Mouse (Mus musculus) stomach, embryonic 14.5 days (tissue): ENCODE results near the gene Sec22a. TPM values are rescaled to one million over a fixed set of nuclear protein-coding genes. Genes with fewer than 3 reads are reported as not detected.

Experiments used
- ATAC-seq: fragments of 200-750 bp; cut with Nextera tagmentation; 2 replicates; pipeline ENCODE4 v1.8.0; 2017; ENCODE audit warnings: low read depth, moderate TSS enrichment; ENCODE audit not compliant: insufficient number of reproducible peaks, insufficient read depth, low FRiP score
- H3K27ac ChIP-seq: fragments of 300-500 bp; sonication (generic); 2 replicates; pipeline ENCODE4 v1.5.1; 2014; ENCODE audit warnings: mild to moderate bottlenecking, low read length, moderate library complexity, mixed read lengths
- H3K27me3 ChIP-seq: fragments of 300-500 bp; sonication (generic); 2 replicates; pipeline ENCODE4 v1.6.1; 2014; ENCODE audit warnings: low read length, control low read depth, mixed read lengths; ENCODE audit not compliant: control insufficient read depth, insufficient read depth
- H3K36me3 ChIP-seq: fragments of 300-500 bp; sonication (generic); 2 replicates; pipeline ENCODE4 v1.6.1; 2014; ENCODE audit warnings: mild to moderate bottlenecking, control low read depth, low read length, moderate library complexity, mixed read lengths; ENCODE audit not compliant: control insufficient read depth, insufficient read depth
- H3K4me1 ChIP-seq: fragments of 300-500 bp; sonication (generic); 2 replicates; pipeline ENCODE4 v1.6.1; 2014; ENCODE audit warnings: low read length, control low read depth, mixed read lengths; ENCODE audit not compliant: control insufficient read depth, insufficient read depth
- H3K4me2 ChIP-seq: fragments of 300-500 bp; sonication (generic); replicated peaks from 2 replicates; pipeline ENCODE4 v1.6.1; 2014; ENCODE audit warnings: low read depth, low read length, control low read depth
- H3K4me3 ChIP-seq: fragments of 300-500 bp; sonication (generic); 2 replicates; pipeline ENCODE4 v1.5.1; 2014; ENCODE audit warnings: low read depth, low read length, control low read depth
- H3K9ac ChIP-seq: fragments of 300-500 bp; sonication (generic); replicated peaks from 2 replicates; pipeline ENCODE4 v1.6.1; 2014; ENCODE audit warnings: low read depth, mild to moderate bottlenecking, control low read depth, low read length, moderate library complexity, mixed read lengths
- H3K9me3 ChIP-seq: fragments of 300-500 bp; sonication (generic); 2 replicates; pipeline ENCODE4 v1.6.1; 2016; ENCODE audit warnings: low read depth, low read length, control low read depth; ENCODE audit not compliant: control insufficient read depth
- WGBS: fragments of 180-500 bp; shearing (Covaris S2); extraction: QIAGEN DNeasy Blood & Tissue Kit; methylation state at CpG from one replicate; pipeline ENCODE4 v1.1.7; 2014; 5-methylcytosine and 5-hydroxymethylcytosine counted together
- polyA plus RNA-seq: library from polyadenylated mRNA; unstranded; fragments of >200 nt; fragmentation: Nextera tagmentation; extraction: Ambion mirVana; gene quantifications from 2 replicates; pipeline ENCODE4 v1.2.1, GENCODE M21; 2014

Gene Sec22a
- polyA plus RNA-seq, 1 experiment from 2014 or later = 56.8 TPM

DNA sequence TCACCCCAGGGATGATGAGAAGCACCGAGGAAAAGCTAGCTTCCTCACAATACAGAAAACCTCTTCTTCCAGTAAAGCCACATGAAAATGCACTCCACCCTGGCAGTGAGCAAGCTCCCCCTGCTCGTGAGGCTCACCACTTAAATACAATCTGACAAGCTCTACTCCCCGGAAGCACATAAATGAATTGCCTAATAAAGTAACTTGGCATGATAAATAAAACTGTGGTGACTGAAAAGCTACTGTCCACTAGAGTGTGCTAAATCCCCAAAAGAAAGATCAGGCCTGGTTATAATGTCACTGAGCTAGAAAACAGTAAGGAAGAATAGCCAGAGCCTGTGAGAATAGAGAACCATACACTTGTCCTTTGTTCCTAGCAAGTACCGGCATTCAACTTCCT, 44.4 kb downstream of the Sec22a start:
- no peak overlapping the region for H3K9ac ChIP-seq
- 35% methylated on average over 4 of the region's 4 CpGs for WGBS
- no peaks in the 10 kb centered on the region; the same call in 1 of the 2 replicates for H3K36me3 ChIP-seq
- no peaks in the 10 kb centered on the region for H3K4me1 ChIP-seq
- H3K27me3 ChIP-seq = no peaks in the 10 kb centered on the region
- no peak for ATAC-seq
- no peak overlapping the region for H3K4me3 ChIP-seq
- H3K4me2 ChIP-seq = no peak overlapping the region
- no peak overlapping the region for H3K27ac ChIP-seq
- H3K9me3 ChIP-seq = no peaks in the 10 kb centered on the region

DNA sequence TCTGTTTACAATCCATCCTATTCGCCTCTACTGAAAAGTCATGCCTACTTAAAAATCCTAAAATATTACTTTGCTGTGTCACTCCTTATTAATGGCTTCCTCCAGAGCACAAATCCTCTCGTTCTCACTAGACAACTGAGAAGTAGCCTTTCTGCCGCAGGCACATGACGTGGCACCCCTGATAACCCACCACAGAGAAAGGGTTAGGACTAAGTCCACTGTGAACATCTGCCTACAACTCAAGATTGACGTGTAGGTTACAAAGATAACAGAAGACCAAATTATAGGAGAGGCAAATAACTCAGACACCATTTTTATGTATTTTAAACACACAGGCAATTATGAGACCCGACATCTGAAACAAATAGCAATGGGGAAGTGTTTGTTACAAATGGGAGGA, 45.3 kb downstream of the Sec22a start:
- H3K4me1 ChIP-seq = no peaks in the 10 kb centered on the region
- H3K36me3 ChIP-seq = peaks cover 5% of the 10 kb centered on the region
- H3K4me2 ChIP-seq = no peak overlapping the region
- H3K27me3 ChIP-seq = no peaks in the 10 kb centered on the region
- no peak for ATAC-seq
- 56% methylated on average over 6 of the region's 6 CpGs for WGBS
- no peak overlapping the region for H3K9ac ChIP-seq
- no peak overlapping the region for H3K4me3 ChIP-seq
- no peak overlapping the region for H3K27ac ChIP-seq
- no peaks in the 10 kb centered on the region for H3K9me3 ChIP-seq

DNA sequence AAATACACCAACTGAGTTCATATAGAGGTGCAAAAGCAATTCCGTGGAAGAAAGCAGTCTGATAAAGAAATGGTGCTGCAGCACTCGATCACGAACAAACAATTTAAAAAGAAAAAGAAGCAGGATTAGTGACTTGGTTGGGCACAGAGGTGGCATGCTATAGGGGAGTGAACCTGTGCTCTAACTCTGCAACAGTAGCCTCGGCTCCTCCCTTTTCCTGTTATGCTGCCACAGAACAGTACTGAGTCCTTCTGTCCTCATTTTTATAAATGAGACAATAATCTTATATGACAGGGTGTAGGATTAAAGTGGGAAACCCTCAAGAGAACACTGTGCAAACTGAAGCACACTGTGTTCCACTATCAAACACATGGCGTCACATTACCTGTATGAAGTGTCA, 46.3 kb downstream of the Sec22a start:
- 85% methylated on average over 5 of the region's 5 CpGs for WGBS
- Histone ChIP-seq H3K36me3 (peaks cover 8% of the 10 kb centered on the region), H3K4me2 (no peak overlapping the region), H3K4me1 (no peaks in the 10 kb centered on the region), H3K9me3 (no peaks in the 10 kb centered on the region), H3K27ac (no peak overlapping the region), H3K27me3 (no peaks in the 10 kb centered on the region), H3K9ac (no peak overlapping the region), H3K4me3 (no peak overlapping the region)
- ATAC-seq = no peak

DNA sequence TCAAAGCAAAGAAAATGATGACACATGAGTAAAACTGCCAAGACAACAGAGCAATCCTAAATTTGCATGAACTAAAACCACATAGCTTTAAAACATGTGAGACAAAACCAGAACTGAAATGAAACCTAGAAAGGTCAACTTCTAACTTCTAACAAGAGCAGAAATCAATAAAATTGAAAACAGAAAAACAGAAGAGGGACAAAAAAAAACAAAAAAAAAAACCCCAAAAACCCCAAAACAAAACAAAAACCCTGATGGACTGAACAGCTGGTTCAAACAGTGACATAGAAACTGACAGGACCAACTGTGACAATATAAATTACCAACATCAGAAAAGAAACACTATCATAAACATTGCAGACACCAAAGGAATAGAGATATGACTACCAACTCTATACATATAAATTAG, 46.9 kb downstream of the Sec22a start:
- H3K36me3 ChIP-seq = peaks cover 9% of the 10 kb centered on the region
- no peak for ATAC-seq
- H3K4me1 ChIP-seq = no peaks in the 10 kb centered on the region

DNA sequence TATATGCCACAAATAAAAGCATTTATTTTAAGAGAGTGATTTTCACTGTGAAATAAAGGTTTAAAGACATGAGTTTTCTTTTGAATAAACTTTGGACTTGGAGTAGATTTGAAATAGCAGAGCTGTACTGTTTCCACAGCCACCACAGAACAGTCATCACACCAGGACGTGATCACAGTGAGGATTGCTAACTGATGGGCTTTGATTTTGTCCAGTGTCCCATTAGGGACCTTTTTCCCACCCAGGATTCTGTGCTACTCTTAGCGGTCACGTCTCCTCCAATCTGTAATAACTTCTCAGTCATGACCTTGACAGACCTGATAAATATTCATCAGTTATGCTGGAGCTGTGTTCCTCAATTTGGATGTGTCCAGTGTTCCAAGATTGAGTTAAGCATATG, 48.2 kb downstream of the Sec22a start:
- 69% methylated on average over 3 of the region's 3 CpGs for WGBS

More for the DNA sequence above, 46.9 kb downstream of the Sec22a start:
- no peaks in the 10 kb centered on the region for H3K27me3 ChIP-seq
- no peaks in the 10 kb centered on the region for H3K9me3 ChIP-seq
- no peak overlapping the region for H3K9ac ChIP-seq
- H3K27ac ChIP-seq = no peak overlapping the region
- H3K4me2 ChIP-seq = no peak overlapping the region
- H3K4me3 ChIP-seq = no peak overlapping the region

DNA sequence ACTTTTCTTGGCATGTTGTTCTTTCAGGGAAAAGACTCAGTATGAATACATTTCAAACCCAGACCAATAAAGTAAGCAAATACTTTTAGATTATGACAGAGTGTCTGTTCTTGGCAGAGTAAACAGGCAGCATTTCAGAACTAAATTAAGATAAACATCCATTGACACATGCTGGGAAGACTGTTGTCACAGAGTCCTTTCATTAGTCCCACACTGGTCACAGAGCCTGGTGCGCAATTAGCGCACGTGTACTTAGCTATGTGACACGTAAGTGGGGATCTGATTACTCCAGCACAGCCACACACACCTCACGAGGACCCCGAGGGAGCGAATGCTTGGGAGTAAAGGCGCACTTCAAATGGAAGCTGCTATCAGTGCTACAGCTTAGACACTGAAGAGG, 52.1 kb downstream of the Sec22a start:
- no peaks in the 10 kb centered on the region for H3K4me1 ChIP-seq
- H3K4me3 ChIP-seq = no peak overlapping the region
- no peak for ATAC-seq
- no peaks in the 10 kb centered on the region for H3K9me3 ChIP-seq
- no peak overlapping the region for H3K9ac ChIP-seq
- H3K27me3 ChIP-seq = no peaks in the 10 kb centered on the region
- H3K27ac ChIP-seq = no peak overlapping the region
- WGBS = 49% methylated on average over 8 of the region's 8 CpGs
- H3K4me2 ChIP-seq = no peak overlapping the region
- peaks cover 9% of the 10 kb centered on the region for H3K36me3 ChIP-seq

More for the DNA sequence above, 48.2 kb downstream of the Sec22a start:
- Histone ChIP-seq H3K4me1 (no peaks in the 10 kb centered on the region), H3K9ac (no peak overlapping the region), H3K36me3 (peaks cover 9% of the 10 kb centered on the region), H3K4me3 (no peak overlapping the region), H3K27me3 (no peaks in the 10 kb centered on the region), H3K9me3 (no peaks in the 10 kb centered on the region), H3K4me2 (no peak overlapping the region), H3K27ac (no peak overlapping the region)
- ATAC-seq = no peak

DNA sequence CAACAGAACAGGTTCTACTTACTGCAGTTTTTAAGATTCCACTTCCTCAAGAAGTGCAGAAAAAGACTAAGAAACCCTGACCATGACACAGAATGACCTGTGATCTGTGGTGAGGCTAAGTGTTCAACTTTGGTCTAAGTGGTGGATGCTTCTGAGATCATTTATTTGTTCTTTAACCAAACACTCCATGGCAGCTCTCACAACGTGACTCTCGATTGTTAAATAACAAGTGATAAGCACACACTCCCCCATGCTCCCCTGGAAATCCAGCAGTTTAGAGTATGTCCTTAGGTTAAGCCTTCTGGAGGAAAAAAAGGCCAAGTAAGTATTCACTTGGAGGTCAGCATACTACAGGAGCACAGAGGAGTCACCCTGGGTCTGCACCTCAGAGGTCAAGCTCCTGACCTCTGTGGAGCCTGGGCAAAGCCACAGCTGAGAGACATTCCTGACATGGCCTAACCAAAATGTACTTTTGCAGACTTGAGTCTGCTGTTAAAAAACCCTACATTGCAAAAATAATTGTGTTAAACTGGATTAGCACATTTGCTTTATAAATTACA, 53.1 kb downstream of the Sec22a start:
- H3K9me3 ChIP-seq = no peaks in the 10 kb centered on the region
- no peak overlapping the region for H3K4me2 ChIP-seq
- no peak overlapping the region for H3K27ac ChIP-seq
- H3K4me3 ChIP-seq = no peak overlapping the region
- H3K27me3 ChIP-seq = no peaks in the 10 kb centered on the region
- H3K4me1 ChIP-seq = no peaks in the 10 kb centered on the region
- H3K9ac ChIP-seq = no peak overlapping the region
- no peak for ATAC-seq
- peaks cover 9% of the 10 kb centered on the region for H3K36me3 ChIP-seq
- WGBS = 17% methylated on average over 2 of the region's 2 CpGs

DNA sequence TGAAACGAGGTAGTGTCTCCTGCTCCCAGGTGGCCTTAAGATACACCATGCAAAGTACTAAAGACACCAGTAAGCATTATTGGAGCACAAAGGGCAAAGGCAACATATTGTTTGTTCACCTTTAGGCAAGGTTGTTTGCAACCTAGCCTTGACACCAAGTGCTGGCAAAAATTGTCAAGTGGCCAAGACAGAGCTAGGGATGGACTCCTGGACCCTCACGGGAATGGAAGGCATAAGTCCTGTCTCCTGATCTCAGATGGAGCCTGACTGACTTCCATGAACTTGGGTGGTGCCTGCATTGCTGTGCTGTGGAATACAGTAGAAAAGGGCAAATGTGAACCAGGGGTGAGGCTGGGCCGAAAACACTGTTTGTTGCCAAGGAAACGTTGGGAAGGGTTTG, 54.1 kb downstream of the Sec22a start:
- no peak overlapping the region for H3K9ac ChIP-seq
- no peak for ATAC-seq
- H3K4me3 ChIP-seq = no peak overlapping the region

DNA sequence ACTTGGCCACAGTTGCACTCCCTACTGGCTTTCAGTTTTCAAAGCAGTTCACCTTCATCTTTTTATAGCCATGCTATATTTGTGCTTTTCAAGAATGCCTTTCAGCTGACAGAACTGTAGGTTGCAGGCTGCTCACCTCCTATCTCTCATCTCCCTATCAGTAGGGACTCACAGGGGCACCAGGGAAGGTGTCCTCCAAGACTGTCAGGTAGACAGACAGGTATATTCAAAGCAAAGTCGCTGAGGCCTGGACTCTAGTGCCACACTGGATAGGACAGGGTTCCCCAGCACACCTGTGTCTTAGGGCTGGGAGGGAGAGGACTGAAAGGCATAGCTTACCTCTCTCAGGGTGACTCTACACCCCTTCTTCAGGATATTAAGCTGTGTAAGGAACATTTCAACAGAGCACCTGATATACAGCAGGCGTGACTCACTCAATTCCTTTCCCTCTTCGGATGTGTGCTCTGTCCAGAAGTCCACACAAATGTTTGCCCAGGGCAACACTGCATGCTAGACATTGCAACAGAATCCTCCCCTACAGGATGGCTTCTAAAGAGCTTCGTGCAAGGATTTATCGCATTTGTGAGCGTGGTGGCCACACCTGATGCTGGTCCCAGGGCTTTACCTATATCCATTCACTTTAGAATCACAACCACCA, 55.1 kb downstream of the Sec22a start:
- Histone ChIP-seq H3K4me2 (no peak overlapping the region), H3K4me3 (no peak overlapping the region), H3K9ac (no peak overlapping the region), H3K9me3 (no peaks in the 10 kb centered on the region), H3K4me1 (no peaks in the 10 kb centered on the region), H3K27ac (no peak overlapping the region), H3K27me3 (no peaks in the 10 kb centered on the region), H3K36me3 (peaks cover 6% of the 10 kb centered on the region)
- no peak for ATAC-seq
- WGBS = 84% methylated on average over 6 of the region's 6 CpGs

More for the DNA sequence above, 54.1 kb downstream of the Sec22a start:
- H3K4me1 ChIP-seq = no peaks in the 10 kb centered on the region
- no peak overlapping the region for H3K27ac ChIP-seq
- no peak overlapping the region for H3K4me2 ChIP-seq
- peaks cover 9% of the 10 kb centered on the region for H3K36me3 ChIP-seq
- no peaks in the 10 kb centered on the region for H3K27me3 ChIP-seq
- H3K9me3 ChIP-seq = no peaks in the 10 kb centered on the region
- WGBS = 85% methylated on average over 4 of the region's 4 CpGs
